Mouse (Mus musculus): Measurements from ENCODE around the gene Sp4. TPM values are rescaled to one million over a fixed set of nuclear protein-coding genes. Genes with fewer than 3 reads are reported as not detected.
A peak's percentile ranks its signal among the peaks of the same experiment; 100 is the strongest.

Sp4 gene
- polyA plus RNA-seq, 1 experiment from 2014 or later = 14.5 TPM

GRCm38 (mm10) chr12:118276385-118276784 lies 24.9 kb downstream of the Sp4 start:
- Histone ChIP-seq H3K4me1 (replicated peaks) (no peaks in the 10 kb centered on the region), H3K9ac (replicated peaks) (no peak overlapping the region), H3K27ac (no peak overlapping the region), H3K4me2 (no peak overlapping the region), H3K27me3 (no peaks in the 10 kb centered on the region), H3K36me3 (no peaks in the 10 kb centered on the region), H3K4me3 (replicated peaks) (no peak overlapping the region), H3K9me3 (no peaks in the 10 kb centered on the region)
- ATAC-seq (ENCODE audit: insufficient number of reproducible peaks, insufficient read depth, low FRiP score, low TSS enrichment, low read depth) = no peak
- WGBS = 84% methylated on average over 5 of the region's 5 CpGs

DNA sequence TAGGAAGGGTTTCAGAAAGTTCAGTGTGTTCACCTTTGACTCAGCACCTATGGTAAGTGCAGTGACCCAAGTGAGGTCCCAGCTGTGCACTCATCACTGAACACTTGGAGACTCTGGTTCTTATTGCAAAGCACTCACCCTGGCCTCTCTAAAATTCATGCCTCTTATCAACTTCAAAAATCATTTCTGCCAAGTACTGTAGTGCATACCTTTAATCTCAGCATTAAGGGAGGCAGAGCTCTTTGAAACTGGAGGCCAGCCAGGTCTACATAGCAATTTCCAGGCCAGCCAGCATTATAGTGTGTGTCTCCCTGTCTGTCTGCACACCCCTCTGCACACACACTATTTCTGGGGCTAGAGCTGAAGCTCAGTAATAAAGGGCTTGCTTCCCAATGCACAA lies 36.3 kb downstream of the Sp4 start:
- Histone ChIP-seq H3K4me1 (replicated peaks) (no peaks in the 10 kb centered on the region), H3K9me3 (no peaks in the 10 kb centered on the region), H3K4me2 (no peak overlapping the region), H3K27me3 (no peaks in the 10 kb centered on the region), H3K9ac (replicated peaks) (no peak overlapping the region), H3K27ac (no peak overlapping the region), H3K36me3 (peaks cover 11% of the 10 kb centered on the region; the same call in 1 of the 2 replicates), H3K4me3 (replicated peaks) (no peak overlapping the region)
- ATAC-seq (ENCODE audit: insufficient number of reproducible peaks, insufficient read depth, low FRiP score, low TSS enrichment, low read depth) = no peak

GRCm38 (mm10) chr12:118263878-118264277 lies 37.4 kb downstream of the Sp4 start:
- no peak overlapping the region for H3K27ac ChIP-seq
- WGBS = 74% methylated on average over 1 of the region's 1 CpGs
- H3K36me3 ChIP-seq = peaks cover 11% of the 10 kb centered on the region; the same call in 1 of the 2 replicates
- no peak for ATAC-seq (ENCODE audit: insufficient number of reproducible peaks, insufficient read depth, low FRiP score, low TSS enrichment, low read depth)
- H3K4me1 ChIP-seq (replicated peaks) = no peaks in the 10 kb centered on the region
- no peak overlapping the region for H3K4me2 ChIP-seq
- no peak overlapping the region for H3K4me3 ChIP-seq (replicated peaks)
- no peak overlapping the region for H3K9ac ChIP-seq (replicated peaks)
- no peaks in the 10 kb centered on the region for H3K9me3 ChIP-seq
- H3K27me3 ChIP-seq = no peaks in the 10 kb centered on the region

DNA sequence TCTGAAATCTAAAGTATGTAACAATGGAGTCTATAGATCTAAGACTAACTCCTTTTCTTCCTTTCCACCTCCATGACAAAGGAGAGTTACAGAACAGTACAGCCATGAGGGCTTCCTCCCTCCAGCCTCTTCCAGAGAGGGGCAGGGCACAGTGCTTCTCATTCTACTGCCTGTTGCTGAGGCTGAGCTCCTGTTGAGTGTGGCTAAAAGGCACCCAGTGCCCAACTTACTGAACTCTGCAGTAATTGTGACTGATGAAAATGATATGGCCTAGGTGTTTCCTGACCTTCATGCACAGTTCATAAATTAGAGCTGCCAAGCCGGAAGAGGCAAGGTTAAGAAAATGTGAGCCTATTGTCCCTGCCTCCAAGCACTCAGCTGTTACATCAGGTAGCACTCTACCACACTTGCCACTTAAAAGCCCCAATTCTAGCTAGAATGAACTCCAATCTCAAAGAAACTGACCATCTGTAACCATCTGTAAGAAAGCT lies 45.9 kb downstream of the Sp4 start:
- Histone ChIP-seq H3K9ac (replicated peaks) (no peak overlapping the region), H3K36me3 (peaks cover 5% of the 10 kb centered on the region; the same call in 1 of the 2 replicates), H3K4me3 (replicated peaks) (no peak overlapping the region), H3K9me3 (no peaks in the 10 kb centered on the region), H3K27me3 (no peaks in the 10 kb centered on the region), H3K27ac (no peak overlapping the region), H3K4me1 (replicated peaks) (no peaks in the 10 kb centered on the region), H3K4me2 (no peak overlapping the region)
- 24% methylated on average over 1 of the region's 1 CpGs for WGBS
- no peak for ATAC-seq (ENCODE audit: insufficient number of reproducible peaks, insufficient read depth, low FRiP score, low TSS enrichment, low read depth)

GRCm38 (mm10) chr12:118221182-118221581 lies 80.1 kb downstream of the Sp4 start:
- Histone ChIP-seq H3K27me3 (no peaks in the 10 kb centered on the region), H3K4me1 (replicated peaks) (no peaks in the 10 kb centered on the region), H3K4me3 (replicated peaks) (no peak overlapping the region), H3K9me3 (no peaks in the 10 kb centered on the region), H3K4me2 (no peak overlapping the region), H3K36me3 (no peaks in the 10 kb centered on the region), H3K9ac (replicated peaks) (no peak overlapping the region), H3K27ac (no peak overlapping the region)
- no peak for ATAC-seq (ENCODE audit: insufficient number of reproducible peaks, insufficient read depth, low FRiP score, low TSS enrichment, low read depth)
- WGBS = 53% methylated on average over 3 of the region's 3 CpGs

- no peak for ATAC-seq (ENCODE audit: insufficient number of reproducible peaks, insufficient read depth, low FRiP score, low TSS enrichment, low read depth)
- H3K4me2 ChIP-seq = no peak overlapping the region
- H3K4me3 ChIP-seq (replicated peaks) = no peak overlapping the region
- H3K27me3 ChIP-seq = no peaks in the 10 kb centered on the region
- H3K36me3 ChIP-seq = no peaks in the 10 kb centered on the region
- H3K27ac ChIP-seq = no peak overlapping the region
- no peaks in the 10 kb centered on the region for H3K4me1 ChIP-seq (replicated peaks)
- no peaks in the 10 kb centered on the region for H3K9me3 ChIP-seq
- H3K9ac ChIP-seq (replicated peaks) = no peak overlapping the region
Measured at GRCm38 (mm10) chr12:118220062-118220461, 81.2 kb downstream of the Sp4 start.

DNA sequence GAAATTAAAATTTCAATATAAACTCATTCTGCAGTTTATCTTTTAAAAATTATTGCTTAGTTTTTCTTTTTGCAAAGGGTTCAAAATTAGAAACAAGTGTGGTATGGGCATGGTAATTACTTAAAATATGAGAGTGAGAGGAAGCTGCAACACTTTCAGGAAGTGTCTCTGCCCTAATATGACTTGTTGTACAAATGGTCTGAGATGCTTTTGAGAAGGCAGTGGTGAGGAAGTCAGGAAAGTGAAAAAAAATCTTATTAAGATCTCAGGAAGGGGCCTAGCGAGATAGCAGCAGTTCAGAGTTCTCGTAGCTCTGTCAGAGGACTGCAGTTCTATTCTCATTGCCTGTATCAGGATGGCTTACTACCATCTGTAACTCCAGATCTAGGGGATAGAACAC lies 89.1 kb downstream of the Sp4 start:
- H3K4me1 ChIP-seq (replicated peaks) = no peaks in the 10 kb centered on the region
- no peak overlapping the region for H3K4me2 ChIP-seq
- H3K36me3 ChIP-seq = no peaks in the 10 kb centered on the region
- H3K9ac ChIP-seq (replicated peaks) = no peak overlapping the region
- H3K4me3 ChIP-seq (replicated peaks) = no peak overlapping the region
- H3K9me3 ChIP-seq = no peaks in the 10 kb centered on the region
- WGBS = 89% methylated on average over 2 of the region's 2 CpGs
- H3K27ac ChIP-seq = no peak overlapping the region
- ATAC-seq (ENCODE audit: insufficient number of reproducible peaks, insufficient read depth, low FRiP score, low TSS enrichment, low read depth) = no peak
- no peaks in the 10 kb centered on the region for H3K27me3 ChIP-seq

GRCm38 (mm10) chr12:118198386-118199093 lies 102.7 kb downstream of the Sp4 start, which contains the start of gene Dnah11:
Dnah11 (minus strand) TSS chr12:118199043.
- H3K4me2 ChIP-seq = peak within 1 kb of the TSS; percentile 94
- no peaks in the 10 kb centered on the region for H3K9me3 ChIP-seq
- H3K36me3 ChIP-seq = no peaks in the 10 kb centered on the region
- H3K4me1 ChIP-seq (replicated peaks) = peaks cover 11% of the 10 kb centered on the region; the same call in 1 of the 2 replicates
- peaks cover 40% of the 10 kb centered on the region for H3K27me3 ChIP-seq
- no peak within 1 kb of the TSS for H3K27ac ChIP-seq
- H3K9ac ChIP-seq (replicated peaks) = peak within 1 kb of the TSS; percentile 47; the same call in 1 of the 2 replicates
- WGBS = under 1% methylated on average over 47 of the region's 47 CpGs
- H3K4me3 ChIP-seq (replicated peaks) = peak within 1 kb of the TSS; percentile 51
- peak; percentile 96 for ATAC-seq (ENCODE audit: insufficient number of reproducible peaks, insufficient read depth, low FRiP score, low TSS enrichment, low read depth)

GRCm38 (mm10) chr12:118196583-118196982 lies 104.7 kb downstream of the Sp4 start:
- Histone ChIP-seq H3K27ac (no peak overlapping the region), H3K9me3 (no peaks in the 10 kb centered on the region), H3K27me3 (peaks cover 40% of the 10 kb centered on the region), H3K4me3 (replicated peaks) (no peak overlapping the region), H3K36me3 (no peaks in the 10 kb centered on the region), H3K9ac (replicated peaks) (no peak overlapping the region), H3K4me2 (no peak overlapping the region), H3K4me1 (replicated peaks) (peaks cover 11% of the 10 kb centered on the region; the same call in 1 of the 2 replicates)
- WGBS = 74% methylated on average over 2 of the region's 2 CpGs
- no peak for ATAC-seq (ENCODE audit: insufficient number of reproducible peaks, insufficient read depth, low FRiP score, low TSS enrichment, low read depth)

- WGBS = 77% methylated on average over 3 of the region's 3 CpGs
- Histone ChIP-seq H3K27ac (no peak overlapping the region), H3K9ac (replicated peaks) (no peak overlapping the region), H3K9me3 (no peaks in the 10 kb centered on the region), H3K4me1 (replicated peaks) (peaks cover 16% of the 10 kb centered on the region), H3K4me3 (replicated peaks) (no peak overlapping the region), H3K27me3 (peaks cover 8% of the 10 kb centered on the region; the same call in 1 of the 2 replicates), H3K36me3 (no peaks in the 10 kb centered on the region), H3K4me2 (no peak overlapping the region)
- ATAC-seq (ENCODE audit: insufficient number of reproducible peaks, insufficient read depth, low FRiP score, low TSS enrichment, low read depth) = no peak
Measured at GRCm38 (mm10) chr12:118189535-118189934, 111.7 kb downstream of the Sp4 start.

DNA sequence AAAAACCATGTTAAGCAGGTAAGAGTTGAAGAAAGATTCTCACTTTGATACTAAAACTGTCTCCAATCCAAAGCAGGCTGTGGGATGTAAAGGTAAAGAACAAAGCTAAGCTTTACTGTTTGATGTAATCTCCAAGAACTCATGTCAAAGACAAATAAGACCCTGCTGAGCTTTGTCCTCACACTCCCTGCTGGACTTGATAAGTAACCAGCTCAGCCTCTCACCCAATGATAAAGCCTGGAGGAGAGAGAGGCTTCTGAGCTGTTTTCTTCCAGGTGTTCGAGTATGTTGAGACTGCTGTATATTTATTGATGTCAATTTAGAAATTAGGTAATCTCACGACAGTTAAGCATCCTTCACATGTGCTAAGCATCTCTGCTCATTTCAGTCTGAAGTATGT lies 113.6 kb downstream of the Sp4 start:
- H3K9ac ChIP-seq (replicated peaks) = no peak overlapping the region
- 57% methylated on average over 2 of the region's 2 CpGs for WGBS
- H3K9me3 ChIP-seq = no peaks in the 10 kb centered on the region
- no peak overlapping the region for H3K4me3 ChIP-seq (replicated peaks)
- H3K4me2 ChIP-seq = no peak overlapping the region
- no peaks in the 10 kb centered on the region for H3K36me3 ChIP-seq
- ATAC-seq (ENCODE audit: insufficient number of reproducible peaks, insufficient read depth, low FRiP score, low TSS enrichment, low read depth) = no peak
- peaks cover 8% of the 10 kb centered on the region; the same call in 1 of the 2 replicates for H3K27me3 ChIP-seq
- no peak overlapping the region for H3K27ac ChIP-seq
- peaks cover 16% of the 10 kb centered on the region for H3K4me1 ChIP-seq (replicated peaks)
